Mouse (Mus musculus) R1 (cell line): ENCODE data around the gene Lipt1.

ENCODE experiments used
- DNase-seq: peaks from one replicate; pipeline ENCODE4 v3.0.0-alpha.2; 2018; ENCODE audit warnings: low read depth, low spot score

The Lipt1 gene

GRCm38 (mm10) chr1:37899816-37900215 is 28.3 kb downstream of the Lipt1 start:
- DNase-seq: no peak

GRCm38 (mm10) chr1:37900288-37900687 is 28.8 kb downstream of the Lipt1 start:
- peak; percentile 77 for DNase-seq

GRCm38 (mm10) chr1:37903178-37903577 is 31.6 kb downstream of the Lipt1 start:
- peak; percentile 64 for DNase-seq

DNA sequence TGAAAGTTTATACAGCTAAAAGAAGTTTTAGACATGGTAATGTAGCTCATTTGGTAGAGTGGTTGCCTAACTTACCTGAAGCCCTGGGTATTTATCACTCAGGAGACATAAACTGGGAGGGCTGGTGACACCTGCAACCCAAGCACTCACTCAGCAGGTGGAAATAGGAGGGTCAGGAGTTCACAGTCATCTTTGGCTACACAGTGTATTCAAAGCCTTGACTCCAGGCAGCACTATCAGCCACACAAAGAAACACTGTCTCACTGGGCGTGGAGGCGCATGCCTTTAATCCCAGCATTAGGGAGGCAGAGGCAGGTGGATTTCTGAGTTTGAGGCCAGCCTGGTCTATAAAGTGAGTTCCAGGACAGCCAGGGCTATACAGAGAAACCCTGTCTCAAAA is 41.2 kb downstream of the Lipt1 start:
- DNase-seq: peak; percentile 51

DNA sequence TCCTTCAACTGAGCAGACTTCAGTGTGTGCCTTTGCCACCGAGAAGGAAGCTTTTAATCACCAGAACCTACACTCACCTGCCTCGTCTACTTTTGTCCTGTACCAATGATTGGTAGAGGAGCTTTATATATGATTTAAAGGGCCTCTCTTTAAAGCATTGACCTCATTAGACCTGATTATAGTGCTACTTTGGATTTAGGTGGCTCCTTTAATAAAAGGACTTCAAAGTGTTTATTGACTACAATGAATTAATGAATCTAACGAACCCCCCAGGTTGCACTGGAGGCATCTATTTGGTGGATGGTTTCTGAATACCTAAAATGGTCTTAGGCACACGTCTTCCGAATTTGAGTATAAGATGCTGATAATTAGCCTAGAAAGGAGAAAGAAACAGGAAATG is 44.9 kb downstream of the Lipt1 start, which contains the start of gene Lyg2:
Gene Lyg2, minus strand, starts transcription at position 101 of the 400 bp plus-strand sequence.
- no peak for DNase-seq

DNA sequence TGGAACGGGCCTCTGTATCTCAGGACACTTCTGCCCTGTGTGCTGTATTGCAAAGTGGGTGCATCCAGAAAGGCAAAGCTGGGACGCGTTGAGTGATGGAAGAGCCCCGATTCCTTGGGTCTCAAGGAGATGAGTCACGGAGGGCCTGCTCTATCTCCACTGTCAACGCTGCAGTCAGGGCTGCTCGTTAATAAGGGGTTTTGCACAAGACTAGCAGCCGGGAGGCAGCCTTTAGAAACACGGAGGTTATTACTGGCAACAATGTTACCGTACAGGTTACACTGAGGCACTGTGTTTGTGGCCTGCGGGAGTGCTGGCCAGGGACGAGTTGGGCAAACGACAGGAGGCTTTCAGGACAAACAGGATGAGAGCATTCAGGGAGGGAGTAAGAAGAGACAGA is 46.1 kb downstream of the Lipt1 start:
- DNase-seq: no peak

DNA sequence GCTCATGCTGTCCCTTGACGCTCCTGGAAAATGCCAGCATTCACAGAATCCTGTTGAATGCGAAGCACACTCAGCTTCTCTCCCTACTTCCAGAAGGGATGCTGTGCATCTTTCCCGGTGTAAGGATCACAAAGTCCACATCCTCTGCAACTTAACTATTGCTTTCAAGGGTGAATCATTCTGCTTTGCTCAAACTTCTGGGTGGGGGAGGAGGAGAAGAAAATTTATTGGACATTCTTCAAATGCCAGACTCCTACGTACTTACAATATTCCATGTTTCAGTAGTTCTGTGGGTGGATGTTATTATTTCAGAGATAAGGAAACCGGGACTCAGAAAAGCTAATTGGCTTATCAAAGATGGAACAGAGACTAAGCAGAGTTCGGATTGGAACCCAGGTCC is 46.6 kb downstream of the Lipt1 start:
- DNase-seq: no peak

- DNase-seq: peak; percentile 14
Measured at GRCm38 (mm10) chr1:37922536-37922935, 51.0 kb downstream of the Lipt1 start.
